Comparison of ENCODE assay signal across 11 mouse cellular contexts in genomic region chr17:72251554-72251953, GRCm38 (mm10).
"Had no signal": no experiment of that assay in that cellular context is flagged by ENCODE, and none has a peak within 500 bp of the region (broad histone marks: within the 10 kb centered on the region; RNA-seq: fewer than 3 reads in every experiment).

No protein-coding gene starts in this region.

- DNase-seq: kidney, postnatal 10 days; kidney, postnatal 4 days; left cerebral cortex, postnatal 4 days; lung, adult 2 months; right cerebral cortex, postnatal 25 days; thymus, postnatal 36 days had no signal

- H3K36me3 ChIP-seq: limb, embryonic 13.5 days; midbrain, embryonic 15.5 days had no signal

- H3K4me2 ChIP-seq: limb, embryonic 13.5 days; midbrain, embryonic 11.5 days; midbrain, embryonic 15.5 days had no signal

- H3K9ac ChIP-seq: limb, embryonic 13.5 days; liver, embryonic 14.5 days; midbrain, embryonic 15.5 days had no signal

- H3K27me3 ChIP-seq: midbrain, embryonic 15.5 days had no signal

- H3K4me1 ChIP-seq: midbrain, embryonic 15.5 days had no signal

- H3K4me3 ChIP-seq: layer of hippocampus, adult 2 months; limb, embryonic 13.5 days; midbrain, embryonic 15.5 days had no signal

- ATAC-seq: midbrain, embryonic 15.5 days had no signal

- H3K9me3 ChIP-seq: limb, embryonic 13.5 days; midbrain, embryonic 15.5 days had no signal

- H3K27ac ChIP-seq: layer of hippocampus, adult 2 months; limb, embryonic 13.5 days; liver, embryonic 14.5 days; midbrain, embryonic 15.5 days had no signal
